In genomic region chr16:30063121-30063881, GRCm38 (mm10) we compare ENCODE assay signal across 8 mouse cellular contexts. TPM values are rescaled to one million over a fixed set of nuclear protein-coding genes. Genes with fewer than 3 reads are reported as not detected.
DNase-seq lines count a peak whose midpoint lies in the region; ATAC-seq and TF ChIP-seq lines count a peak whose summit lies in the region.

No protein-coding gene starts in this region.

- peak overlapping the region; percentile 89 for H3K9ac ChIP-seq in limb, embryonic 13.5 days

- under 1% methylated on average over 61 of the region's 82 CpGs for WGBS in limb, embryonic 13.5 days

- peak overlapping the region; percentile 95 for H3K27ac ChIP-seq in layer of hippocampus, adult 2 months
- H3K27ac ChIP-seq in gastrocnemius, adult 2 months, result peak overlapping the region; percentile 98
- H3K27ac ChIP-seq in limb, embryonic 13.5 days, result peak overlapping the region; percentile 97

- H3K27me3 ChIP-seq in limb, embryonic 13.5 days, result peaks cover 16% of the 10 kb centered on the region; the same call in 1 of the 2 replicates
- H3K27me3 ChIP-seq in myocyte (ENCODE audit: control insufficient read depth, insufficient read depth, insufficient read length), result no peaks in the 10 kb centered on the region

- no peaks in the 10 kb centered on the region for H3K9me3 ChIP-seq in limb, embryonic 13.5 days

- peaks cover 5% of the 10 kb centered on the region for H3K36me3 ChIP-seq in limb, embryonic 13.5 days
- H3K36me3 ChIP-seq in myocyte (ENCODE audit: control insufficient read depth, insufficient read depth), result no peaks in the 10 kb centered on the region

- peak; percentile 23 for TF ChIP-seq POLR2A in myocyte (IDR thresholded peaks at IDR 0.05; ENCODE audit: insufficient read length, low read depth)

- no peak for TF ChIP-seq CTCF in layer of hippocampus, adult 2 months (conservative IDR thresholded peaks at IDR 0.05)
- no peak for TF ChIP-seq CTCF in gastrocnemius, adult 2 months (IDR thresholded peaks at IDR 0.05)

- peak; percentile 2 for ATAC-seq in limb, embryonic 13.5 days (ENCODE audit: low FRiP score, low read depth)

- peak overlapping the region; percentile 48 for H3ac ChIP-seq in myocyte (ENCODE audit: control insufficient read depth, insufficient read length)

- intact Hi-C loops in gastrocnemius, adult 2 months (cut with DNase I), result no loop called here

- peaks cover 23% of the 10 kb centered on the region for H3K79me2 ChIP-seq in myocyte (ENCODE audit: control insufficient read depth, insufficient read depth)

- peak in 1 of 2 experiments; percentile 37 for DNase-seq in layer of hippocampus, adult 2 months (ENCODE audit: low spot score in 2 of 2)
- DNase-seq in layer of hippocampus, adult 9-10 months (ENCODE audit: low spot score), result no peak
- DNase-seq in cerebellum, adult 9-10 months, result peak; percentile 37
- DNase-seq in gastrocnemius, adult 2 months, result peak; percentile 87
- peak; percentile 34 for DNase-seq in induced T-regulatory cell, adult 2 months (ENCODE audit: low read depth)
- DNase-seq in testis, postnatal 14 days (ENCODE audit: low spot score), result peak; percentile 81

- peak overlapping the region; percentile 89 for H3K4me2 ChIP-seq in limb, embryonic 13.5 days (replicated peaks)
- H3K4me2 ChIP-seq in myocyte (ENCODE audit: low read depth), result peak overlapping the region; percentile 80

- H3K4me1 ChIP-seq in limb, embryonic 13.5 days, result peaks cover 57% of the 10 kb centered on the region

- peak overlapping the region; percentile 74 for H3K4me3 ChIP-seq in layer of hippocampus, adult 2 months
- peak overlapping the region; percentile 89 for H3K4me3 ChIP-seq in gastrocnemius, adult 2 months
- peak overlapping the region; percentile 78 for H3K4me3 ChIP-seq in limb, embryonic 13.5 days
- H3K4me3 ChIP-seq in myocyte, result peak overlapping the region; percentile 99

TF ChIP-seq in myocyte, 11 proteins besides CTCF, POLR2A, EP300 and RAD21:
- no peak for TF ChIP-seq MAX (IDR thresholded peaks at IDR 0.05; ENCODE audit: low read depth)
- no peak for TF ChIP-seq E2F4 (IDR thresholded peaks at IDR 0.05; ENCODE audit: insufficient read depth)
- TF ChIP-seq MYOG (IDR thresholded peaks at IDR 0.05; ENCODE audit: control insufficient read depth in 1 of 3, insufficient read depth in 1 of 3, insufficient read length in 2 of 3, low read depth in 2 of 3), result no peak
- TF ChIP-seq TCF3 (IDR thresholded peaks at IDR 0.05; ENCODE audit: insufficient read length, low read depth), result no peak
- TF ChIP-seq REST (IDR thresholded peaks at IDR 0.05; ENCODE audit: insufficient read depth, insufficient read length), result no peak
- no peak for TF ChIP-seq POLR2AphosphoS2 (IDR thresholded peaks at IDR 0.05; ENCODE audit: insufficient read length, low read depth)
- no peak for TF ChIP-seq SRF (IDR thresholded peaks at IDR 0.05; ENCODE audit: control insufficient read depth, insufficient read length, low read depth)
- no peak for TF ChIP-seq USF1 (IDR thresholded peaks at IDR 0.05; ENCODE audit: low read depth)
- TF ChIP-seq CEBPB (IDR thresholded peaks at IDR 0.05; ENCODE audit: insufficient read depth, poor library complexity, severe bottlenecking), result no peak
- no peak for TF ChIP-seq MYOD1 (IDR thresholded peaks at IDR 0.05; ENCODE audit: control insufficient read depth in 1 of 3, insufficient read length in 2 of 3, low read depth in 2 of 3)
- TF ChIP-seq TCF12 (IDR thresholded peaks at IDR 0.05; ENCODE audit: insufficient read depth, poor library complexity, severe bottlenecking), result no peak

RNA-seq across cellular contexts. Expression of gene Hes1, which starts 0.9 kb away (rescaled TPM):
- total RNA-seq in layer of hippocampus, adult 2 months (2021), result 10 to 100 TPM; 23.3 to 32.7 TPM
- 10 to 100 TPM in 1 of 2 experiments, 1 to 10 TPM in 1; 9.5 to 11.1 TPM for total RNA-seq in gastrocnemius, adult 2 months (2021)
- 49.6 and 50.2 TPM in 2 replicates for polyA plus RNA-seq in limb, embryonic 13.5 days (2015; fragmentation: Nextera tagmentation; extraction: Ambion mirVana)
- 35.8 TPM for polyA plus RNA-seq in myocyte (2012; fragmentation: generic; extraction: Trizol)
